Mouse (Mus musculus) lung, postnatal 0 days (tissue): ENCODE measurements around the gene Gatd1. TPM values are rescaled to one million over a fixed set of nuclear protein-coding genes. Genes with fewer than 3 reads are reported as not detected.
"Not testable (repeated sequence)": the region's sequence is repeated elsewhere in the genome, so short reads cannot be mapped to it uniquely, and the experiment has no call there.

Experiments used
- ATAC-seq: fragments of 200-750 bp; cut with Nextera tagmentation; 2 replicates; pipeline ENCODE4 v1.8.0; 2017; ENCODE audit warnings: moderate library complexity
- DNase-seq: peaks from one replicate; pipeline ENCODE4 v3.0.0-alpha.2; 2016; ENCODE audit warnings: low spot score
- H3K27ac ChIP-seq: fragments of 300-500 bp; sonication (generic); 2 replicates; pipeline ENCODE4 v1.5.1; 2014; ENCODE audit warnings: antibody characterized with exemption, mild to moderate bottlenecking, low read length, mixed read lengths
- H3K27me3 ChIP-seq: fragments of 300-500 bp; sonication (generic); replicated peaks from 2 replicates; pipeline ENCODE4 v1.6.1; 2014; ENCODE audit warnings: low read length, mixed read lengths; ENCODE audit not compliant: insufficient read depth
- H3K36me3 ChIP-seq: fragments of 300-500 bp; sonication (generic); 2 replicates; pipeline ENCODE4 v1.6.1; 2014; ENCODE audit warnings: low read length, mixed read lengths; ENCODE audit not compliant: insufficient read depth
- H3K4me1 ChIP-seq: fragments of 300-500 bp; sonication (generic); 2 replicates; pipeline ENCODE4 v1.6.1; 2014; ENCODE audit warnings: antibody characterized with exemption, low read depth, low read length, mixed read lengths; ENCODE audit not compliant: insufficient read depth
- H3K4me2 ChIP-seq: fragments of 300-500 bp; sonication (generic); replicated peaks from 2 replicates; pipeline ENCODE4 v1.6.1; 2014; ENCODE audit warnings: low read depth, mild to moderate bottlenecking, low read length, moderate library complexity, mixed read lengths
- H3K4me3 ChIP-seq: fragments of 300-500 bp; sonication (generic); 2 replicates; pipeline ENCODE4 v1.5.1; 2014; ENCODE audit warnings: low read depth, low read length
- H3K9ac ChIP-seq: fragments of 300-500 bp; sonication (generic); replicated peaks from 2 replicates; pipeline ENCODE4 v1.6.1; 2014; ENCODE audit warnings: low read depth, mild to moderate bottlenecking
- H3K9me3 ChIP-seq: fragments of 300-500 bp; sonication (generic); 2 replicates; pipeline ENCODE4 v1.6.1; 2016; ENCODE audit warnings: low read length, mixed read lengths
- CTCF ChIP-seq: IDR thresholded peaks from 2 replicates; pipeline ENCODE4 v1.5.1; 2016; ENCODE audit warnings: antibody characterized with exemption, mild to moderate bottlenecking
- EP300 ChIP-seq: IDR thresholded peaks from 2 replicates; pipeline ENCODE4 v1.6.1; 2016; ENCODE audit warnings: antibody characterized with exemption, mild to moderate bottlenecking, control low read depth
- WGBS: fragments of 180-500 bp; shearing (Covaris S2); extraction: QIAGEN DNeasy Blood & Tissue Kit; methylation state at CpG from one replicate; pipeline ENCODE4 v1.1.7; 2014; 5-methylcytosine and 5-hydroxymethylcytosine counted together
- polyA plus RNA-seq: library from polyadenylated mRNA; unstranded; fragments of >200 nt; fragmentation: Nextera tagmentation; extraction: Ambion mirVana; gene quantifications from 2 replicates; pipeline ENCODE4 v1.2.1, GENCODE M21; 2015

Gatd1 gene
- polyA plus RNA-seq, 1 experiment from 2014 or later, result 52.3 TPM

GRCm38 (mm10) chr7:141410631-141411030 is 3.3 kb downstream of the Gatd1 start:
- no peak overlapping the region for H3K9ac ChIP-seq
- ATAC-seq (no peak), DNase-seq (no peak)
- no peaks in the 10 kb centered on the region; the same call in 1 of the 2 replicates for H3K4me1 ChIP-seq
- H3K4me2 ChIP-seq, result no peak overlapping the region
- H3K36me3 ChIP-seq, result no peaks in the 10 kb centered on the region
- no peak for TF ChIP-seq CTCF
- 87% methylated on average over 8 of the region's 8 CpGs for WGBS
- no peak overlapping the region for H3K4me3 ChIP-seq
- no peak overlapping the region for H3K27ac ChIP-seq
- H3K9me3 ChIP-seq, result no peaks in the 10 kb centered on the region
- H3K27me3 ChIP-seq, result no peaks in the 10 kb centered on the region

- no peak overlapping the region for H3K9ac ChIP-seq
Observed at GRCm38 (mm10) chr7:141408833-141409232, 5.1 kb downstream of the Gatd1 start.

GRCm38 (mm10) chr7:141407670-141408069 is 6.3 kb downstream of the Gatd1 start:
- 97% methylated on average over 7 of the region's 7 CpGs for WGBS
- H3K9me3 ChIP-seq, result not testable (repeated sequence)

More at GRCm38 (mm10) chr7:141408833-141409232, 5.1 kb downstream of the Gatd1 start:
- Histone ChIP-seq H3K27me3 (no peaks in the 10 kb centered on the region), H3K4me1 (no peaks in the 10 kb centered on the region; the same call in 1 of the 2 replicates), H3K27ac (no peak overlapping the region), H3K36me3 (no peaks in the 10 kb centered on the region), H3K4me3 (no peak overlapping the region), H3K9me3 (no peaks in the 10 kb centered on the region), H3K4me2 (no peak overlapping the region)
- no peak for TF ChIP-seq EP300
- TF ChIP-seq CTCF, result peak; percentile 97
- WGBS, result 11% methylated on average over 11 of the region's 11 CpGs
- DNase-seq (peak; percentile 90), ATAC-seq (peak; percentile 74)

GRCm38 (mm10) chr7:141405466-141405865 is 8.5 kb downstream of the Gatd1 start:
- no peaks in the 10 kb centered on the region for H3K27me3 ChIP-seq
- DNase-seq, result peak; percentile 88
- 55% methylated on average over 4 of the region's 4 CpGs for WGBS
- peak; percentile 69 for ATAC-seq
- no peaks in the 10 kb centered on the region for H3K4me1 ChIP-seq
- no peak overlapping the region for H3K4me2 ChIP-seq
- peaks cover 15% of the 10 kb centered on the region; the same call in 1 of the 2 replicates for H3K36me3 ChIP-seq
- H3K4me3 ChIP-seq, result no peak overlapping the region
- TF ChIP-seq EP300 (peak; percentile 29; the same call in 1 of the 2 replicates), CTCF (no peak)
- no peak overlapping the region for H3K9ac ChIP-seq
- H3K27ac ChIP-seq, result no peak overlapping the region
- no peaks in the 10 kb centered on the region for H3K9me3 ChIP-seq

More at GRCm38 (mm10) chr7:141407670-141408069, 6.3 kb downstream of the Gatd1 start:
- not testable (repeated sequence) for H3K9ac ChIP-seq, DNase-seq, H3K4me1 ChIP-seq, ATAC-seq, H3K4me2 ChIP-seq, H3K27me3 ChIP-seq, H3K4me3 ChIP-seq, H3K36me3 ChIP-seq, H3K27ac ChIP-seq

- Histone ChIP-seq H3K27me3 (no peaks in the 10 kb centered on the region), H3K36me3 (peaks cover 31% of the 10 kb centered on the region; the same call in 1 of the 2 replicates), H3K9ac (no peak overlapping the region), H3K9me3 (no peaks in the 10 kb centered on the region), H3K27ac (no peak overlapping the region), H3K4me1 (no peaks in the 10 kb centered on the region), H3K4me2 (no peak overlapping the region), H3K4me3 (no peak overlapping the region)
- TF ChIP-seq EP300, result no peak
- peak; percentile 95 for TF ChIP-seq CTCF
- DNase-seq, result peak; percentile 84
- ATAC-seq, result peak; percentile 70
- WGBS, result 39% methylated on average over 5 of the region's 5 CpGs
Observed at GRCm38 (mm10) chr7:141403305-141403704, 10.6 kb downstream of the Gatd1 start.

- no peak overlapping the region for H3K9ac ChIP-seq
Observed at GRCm38 (mm10) chr7:141395348-141395747, 18.6 kb downstream of the Gatd1 start.

More at GRCm38 (mm10) chr7:141395348-141395747, 18.6 kb downstream of the Gatd1 start:
- H3K4me1 ChIP-seq, result peaks cover 8% of the 10 kb centered on the region; the same call in 1 of the 2 replicates
- ATAC-seq (no peak), DNase-seq (no peak)
- no peaks in the 10 kb centered on the region for H3K9me3 ChIP-seq
- no peaks in the 10 kb centered on the region for H3K27me3 ChIP-seq
- H3K36me3 ChIP-seq, result peaks cover 27% of the 10 kb centered on the region; the same call in 1 of the 2 replicates
- TF ChIP-seq CTCF (no peak), EP300 (no peak)
- no peak overlapping the region for H3K4me3 ChIP-seq
- 68% methylated on average over 1 of the region's 1 CpGs for WGBS
- H3K27ac ChIP-seq, result no peak overlapping the region
- no peak overlapping the region for H3K4me2 ChIP-seq
